Mouse (Mus musculus) heart, postnatal 36 days (tissue): ENCODE data around the gene Cobll1. TPM values are rescaled to one million over a fixed set of nuclear protein-coding genes. Genes with fewer than 3 reads are reported as not detected.

Experiments
- DNase-seq, 2 experiments: peaks; one replicate each; pipeline ENCODE4 v3.0.0; 2021 to 2022
- intact Hi-C: fragments of 180-260 bp; cut with DNase I; formaldehyde crosslinking; loops from one replicate; pipeline ENCODE4 v1.15.1; 2025
- total RNA-seq, 2 experiments: library from RNA; stranded (reverse); gene quantifications; 2 replicates each; pipeline ENCODE4 v1.2.3; 2021

Gene Cobll1
- total RNA-seq, 2 experiments from 2014 or later: 66.8 to 78.2 TPM

GRCm38 (mm10) chr2:65203699-65204098 lies 35.5 kb downstream of the Cobll1 start:
- intact Hi-C loops: no loop called here
- DNase-seq: no peak

- no peak for DNase-seq
- intact Hi-C loops: no loop called here
Measured at GRCm38 (mm10) chr2:65199706-65200105, 39.5 kb downstream of the Cobll1 start.

- intact Hi-C loops: no loop called here
- DNase-seq: no peak
Measured at GRCm38 (mm10) chr2:65198605-65199004, 40.6 kb downstream of the Cobll1 start.

- intact Hi-C loops: no loop called here
- DNase-seq: no peak
Measured at GRCm38 (mm10) chr2:65196994-65197393, 42.2 kb downstream of the Cobll1 start.

GRCm38 (mm10) chr2:65195233-65196010 lies 43.8 kb downstream of the Cobll1 start:
- no peak for DNase-seq
- intact Hi-C loops: no loop called here

- intact Hi-C loops: no loop called here
- no peak for DNase-seq
Measured at GRCm38 (mm10) chr2:65193091-65193795, 46.0 kb downstream of the Cobll1 start.

GRCm38 (mm10) chr2:65191398-65191797 lies 47.8 kb downstream of the Cobll1 start:
- intact Hi-C loops: no loop called here
- DNase-seq: no peak

- intact Hi-C loops: loop anchor here (2.0 kb wide), 1 partner anchor 49 kb away; the partner anchor contains the start of gene Cobll1
- peak; percentile 50 to 54 for DNase-seq
Measured at GRCm38 (mm10) chr2:65189346-65189745, 49.9 kb downstream of the Cobll1 start.

GRCm38 (mm10) chr2:65188585-65188984 lies 50.6 kb downstream of the Cobll1 start:
- intact Hi-C loops: loop anchor here (2.0 kb wide), 1 partner anchor 50 kb away; the partner anchor contains the start of gene Cobll1
- no peak for DNase-seq

GRCm38 (mm10) chr2:65187652-65188051 lies 51.6 kb downstream of the Cobll1 start:
- intact Hi-C loops: loop anchor here (2.0 kb wide), 1 partner anchor 51 kb away; the partner anchor contains the start of gene Cobll1
- no peak for DNase-seq

GRCm38 (mm10) chr2:65187164-65187563 lies 52.0 kb downstream of the Cobll1 start:
- DNase-seq: no peak
- intact Hi-C loops: no loop called here

- DNase-seq: no peak
- intact Hi-C loops: loop anchor here (5.0 kb wide), 1 partner anchor 35 kb away; no protein-coding TSS in a partner anchor
Measured at GRCm38 (mm10) chr2:65182747-65183146, 56.5 kb downstream of the Cobll1 start.

GRCm38 (mm10) chr2:65181736-65182135 lies 57.5 kb downstream of the Cobll1 start:
- DNase-seq: no peak
- intact Hi-C loops: loop anchor here (5.0 kb wide), 1 partner anchor 34 kb away; no protein-coding TSS in a partner anchor

- intact Hi-C loops: loop anchor here (5.0 kb wide), 1 partner anchor 34 kb away; no protein-coding TSS in a partner anchor
- DNase-seq: no peak
Measured at GRCm38 (mm10) chr2:65181066-65181716, 58.0 kb downstream of the Cobll1 start.

GRCm38 (mm10) chr2:65175645-65176044 lies 63.6 kb downstream of the Cobll1 start:
- intact Hi-C loops: no loop called here
- no peak for DNase-seq

GRCm38 (mm10) chr2:65172071-65172470 lies 67.1 kb downstream of the Cobll1 start:
- no peak for DNase-seq
- intact Hi-C loops: no loop called here

- no peak for DNase-seq
- intact Hi-C loops: no loop called here
Measured at GRCm38 (mm10) chr2:65171516-65171915, 67.7 kb downstream of the Cobll1 start.

- intact Hi-C loops: no loop called here
- DNase-seq: no peak
Measured at GRCm38 (mm10) chr2:65170693-65171456, 68.3 kb downstream of the Cobll1 start.

- intact Hi-C loops: no loop called here
- DNase-seq: no peak
Measured at GRCm38 (mm10) chr2:65170256-65170655, 68.9 kb downstream of the Cobll1 start.

- DNase-seq: no peak
- intact Hi-C loops: no loop called here
Measured at GRCm38 (mm10) chr2:65163990-65164389, 75.2 kb downstream of the Cobll1 start.
